In the genomic region with DNA sequence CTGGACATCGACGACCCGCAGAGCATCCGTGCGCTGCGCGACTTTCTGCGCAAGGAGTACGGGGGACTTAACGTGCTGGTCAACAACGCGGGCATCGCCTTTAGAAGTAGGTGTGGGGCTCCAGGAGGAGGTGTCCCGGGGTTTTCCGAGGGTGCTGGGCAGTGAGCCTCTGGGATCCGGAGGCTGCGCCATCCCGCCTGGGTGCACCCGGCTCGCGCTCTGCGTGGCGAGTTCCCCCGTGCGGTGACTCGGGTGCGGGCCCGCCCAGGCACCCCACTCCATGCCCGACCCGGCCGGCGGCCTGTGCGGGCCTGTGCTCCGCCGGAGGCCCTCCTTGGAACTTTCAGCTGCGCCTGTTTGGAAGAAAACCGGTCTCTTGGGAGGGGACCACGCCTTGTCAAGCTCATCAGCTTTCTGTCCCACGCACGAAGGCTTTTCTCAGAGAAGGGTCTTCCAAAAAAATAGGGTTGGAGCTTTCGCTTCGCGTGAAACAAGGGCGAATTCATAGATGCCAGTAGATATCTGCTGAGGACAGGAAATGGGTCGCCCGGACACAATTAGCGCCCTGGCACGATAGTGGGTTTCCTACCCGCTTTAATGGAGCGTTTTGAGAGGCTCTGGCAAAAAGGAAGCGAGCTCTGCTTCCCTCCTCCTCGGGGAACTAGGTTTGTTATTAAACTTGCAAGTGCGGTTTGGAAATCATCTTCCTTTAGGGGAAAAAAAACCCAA, we compare ENCODE assay signal across 9 mouse cellular contexts. TPM values are rescaled to one million over a fixed set of nuclear protein-coding genes. Genes with fewer than 3 reads are reported as not detected.
DNase-seq lines count a peak whose midpoint lies in the region; ATAC-seq lines count a peak whose summit lies in the region.
"Had no signal": no experiment of that assay in that cellular context is flagged by ENCODE, and none has a peak within 500 bp of the region (broad histone marks: within the 10 kb centered on the region; RNA-seq: fewer than 3 reads in every experiment).

No protein-coding gene starts in this region.

- DNase-seq in right cerebral cortex, postnatal 10 days (ENCODE audit: low spot score in 2 of 2): peak; percentile 40 to 55
- DNase-seq in right cerebral cortex, postnatal 36 days (ENCODE audit: low spot score in 2 of 2): no peak
- DNase-seq in adrenal gland, postnatal 36 days: peak; percentile 43 to 65
- DNase-seq in gastrocnemius, adult 18-20 months (ENCODE audit: low spot score): peak; percentile 42
- DNase-seq in hindbrain, embryonic 11.5 days (ENCODE audit: low spot score): peak; percentile 57
- peak; percentile 57 for DNase-seq in neural tube, embryonic 10.5 days (ENCODE audit: extremely low spot score, low spot score)
- DNase-seq in thymus, adult 18-20 months: no peak

- no peak overlapping the region for H3K27ac ChIP-seq in hindbrain, embryonic 11.5 days (ENCODE audit: low read depth, low read length)
- no peak overlapping the region for H3K27ac ChIP-seq in liver, embryonic 15.5 days (replicated peaks)

- H3K9ac ChIP-seq in hindbrain, embryonic 11.5 days (ENCODE audit: low read depth, low read length): peak overlapping the region; percentile 32; the same call in 1 of the 2 replicates
- no peak overlapping the region for H3K9ac ChIP-seq in liver, embryonic 15.5 days

- H3K36me3 ChIP-seq in hindbrain, embryonic 11.5 days (ENCODE audit: control insufficient read depth, insufficient read depth, low read length): no peaks in the 10 kb centered on the region
- no peaks in the 10 kb centered on the region for H3K36me3 ChIP-seq in liver, embryonic 15.5 days (replicated peaks)

- peaks cover 6% of the 10 kb centered on the region; the same call in 1 of the 2 replicates for H3K4me1 ChIP-seq in hindbrain, embryonic 11.5 days (replicated peaks; ENCODE audit: control insufficient read depth, insufficient read depth, low read length)
- peaks cover 12% of the 10 kb centered on the region for H3K4me1 ChIP-seq in liver, embryonic 15.5 days (replicated peaks)

- peak overlapping the region; percentile 55 for H3K4me2 ChIP-seq in hindbrain, embryonic 11.5 days (replicated peaks; ENCODE audit: low read depth, low read length)
- H3K4me2 ChIP-seq in liver, embryonic 15.5 days: peak overlapping the region; percentile 73

- WGBS in hindbrain, embryonic 11.5 days: under 1% methylated on average over 53 of the region's 53 CpGs
- WGBS in liver, embryonic 15.5 days (ENCODE audit: insufficient replicate concordance): under 1% methylated on average over 53 of the region's 53 CpGs

- peak; percentile 45; the same call in 1 of the 2 replicates for ATAC-seq in hindbrain, embryonic 11.5 days (ENCODE audit: low FRiP score)
- no peak for ATAC-seq in liver, embryonic 15.5 days (ENCODE audit: insufficient read depth)

- no peaks in the 10 kb centered on the region for H3K9me3 ChIP-seq in hindbrain, embryonic 11.5 days (ENCODE audit: control insufficient read depth, low read length)
- no peaks in the 10 kb centered on the region for H3K9me3 ChIP-seq in liver, embryonic 15.5 days (replicated peaks)

- H3K27me3 ChIP-seq in hindbrain, embryonic 11.5 days (ENCODE audit: control insufficient read depth, insufficient read depth, low read length): peaks cover 39% of the 10 kb centered on the region
- H3K27me3 ChIP-seq in liver, embryonic 15.5 days: peaks cover 68% of the 10 kb centered on the region

- H3K4me3 ChIP-seq in hindbrain, embryonic 11.5 days (ENCODE audit: low read depth, low read length): peak overlapping the region; percentile 29
- peak overlapping the region; percentile 47 for H3K4me3 ChIP-seq in liver, embryonic 15.5 days (replicated peaks)

RNA-seq across cellular contexts. Expression of gene Cbr3, which starts 0.7 kb away (rescaled TPM):
- 1 to 10 TPM; 6.3 to 9.5 TPM for total RNA-seq in adrenal gland, postnatal 36 days (2021)
- total RNA-seq in gastrocnemius, adult 18-20 months (2021): 1 to 10 TPM in 1 of 2 experiments, under 1 TPM in 1; 0.91 to 1.4 TPM
- polyA plus RNA-seq in hindbrain, embryonic 11.5 days (2014; fragmentation: Nextera tagmentation; extraction: Ambion mirVana): 0.67 and 0.82 TPM in 2 replicates
- polyA plus RNA-seq in liver, embryonic 15.5 days (2015; fragmentation: Nextera tagmentation; extraction: Ambion mirVana): 0.38 and 0.48 TPM in 2 replicates

RNA-seq across cellular contexts. Expression of gene Dop1b, which starts 28.0 kb away (rescaled TPM):
- total RNA-seq in adrenal gland, postnatal 36 days (2021): 10 to 100 TPM; 16.4 to 16.7 TPM
- total RNA-seq in gastrocnemius, adult 18-20 months (2021): 10 to 100 TPM; 34.3 to 41.6 TPM
- polyA plus RNA-seq in hindbrain, embryonic 11.5 days (2014; fragmentation: Nextera tagmentation; extraction: Ambion mirVana): 15.7 and 19.6 TPM in 2 replicates
- 12.2 and 15.8 TPM in 2 replicates for polyA plus RNA-seq in liver, embryonic 15.5 days (2015; fragmentation: Nextera tagmentation; extraction: Ambion mirVana)

RNA-seq across cellular contexts. Expression of gene Gm5678, which starts 55.8 kb away (rescaled TPM):
- total RNA-seq in adrenal gland, postnatal 36 days (2021): 1 to 10 TPM; 4.1 to 5.6 TPM
- 1 to 10 TPM; 1.5 to 1.6 TPM for total RNA-seq in gastrocnemius, adult 18-20 months (2021)
- polyA plus RNA-seq in hindbrain, embryonic 11.5 days (2014; fragmentation: Nextera tagmentation; extraction: Ambion mirVana): not detected in 2 replicates
- polyA plus RNA-seq in liver, embryonic 15.5 days (2015; fragmentation: Nextera tagmentation; extraction: Ambion mirVana): not detected in 2 replicates
- total RNA-seq: neutrophil, adult 5-6 weeks had no signal

Comparison
In these comparisons a context has a peak if more than half of its experiments do, and no peak if none do; other contexts are left out.
1. DNase-seq: peak in right cerebral cortex, postnatal 10 days (2 of 2), adrenal gland, postnatal 36 days (2 of 2), gastrocnemius, adult 18-20 months (single experiment), hindbrain, embryonic 11.5 days (single experiment) and neural tube, embryonic 10.5 days (single experiment); none in right cerebral cortex, postnatal 36 days (0 of 2) and thymus, adult 18-20 months (0 of 2).